Mouse (Mus musculus): ENCODE results near the gene Serpina3n.
"Not testable (repeated sequence)": the region's sequence is repeated elsewhere in the genome, so short reads cannot be mapped to it uniquely, and the experiment has no call there.

Serpina3n gene

GRCm38 (mm10) chr12:104433951-104434735 lies 27.6 kb downstream of the Serpina3n start:
- in situ Hi-C loops (cut with MboI, MseI), result no loop called here

- in situ Hi-C loops (cut with MboI, MseI), result no loop called here
Measured at GRCm38 (mm10) chr12:104440087-104440760, 33.7 kb downstream of the Serpina3n start.

- in situ Hi-C loops (cut with MboI, MseI), result no loop called here
Measured at GRCm38 (mm10) chr12:104443716-104444115, 37.2 kb downstream of the Serpina3n start.

- in situ Hi-C loops (cut with MboI, MseI), result not testable (repeated sequence)
Measured at GRCm38 (mm10) chr12:104447056-104447455, 40.5 kb downstream of the Serpina3n start.

- in situ Hi-C loops (cut with MboI, MseI), result no loop called here
Measured at GRCm38 (mm10) chr12:104448099-104448498, 41.6 kb downstream of the Serpina3n start.

GRCm38 (mm10) chr12:104450257-104450656 lies 43.7 kb downstream of the Serpina3n start:
- in situ Hi-C loops (cut with MboI, MseI), result no loop called here

- in situ Hi-C loops (cut with MboI, MseI), result no loop called here
Measured at GRCm38 (mm10) chr12:104453002-104453401, 46.5 kb downstream of the Serpina3n start.

GRCm38 (mm10) chr12:104459377-104459776 lies 52.8 kb downstream of the Serpina3n start:
- in situ Hi-C loops (cut with MboI, MseI), result no loop called here

- in situ Hi-C loops (cut with MboI, MseI), result loop anchor here (10.0 kb wide), 1 partner anchor 403 kb away; the partner anchor contains the start of gene Clmn
Measured at GRCm38 (mm10) chr12:104461372-104461771, 54.8 kb downstream of the Serpina3n start.

All from T-helper 1 cell (primary cell).